Mouse (Mus musculus): ENCODE measurements around the gene Pitpnm2.
"Not testable (repeated sequence)": the region's sequence is repeated elsewhere in the genome, so short reads cannot be mapped to it uniquely, and the experiment has no call there.

Pitpnm2 gene

DNA sequence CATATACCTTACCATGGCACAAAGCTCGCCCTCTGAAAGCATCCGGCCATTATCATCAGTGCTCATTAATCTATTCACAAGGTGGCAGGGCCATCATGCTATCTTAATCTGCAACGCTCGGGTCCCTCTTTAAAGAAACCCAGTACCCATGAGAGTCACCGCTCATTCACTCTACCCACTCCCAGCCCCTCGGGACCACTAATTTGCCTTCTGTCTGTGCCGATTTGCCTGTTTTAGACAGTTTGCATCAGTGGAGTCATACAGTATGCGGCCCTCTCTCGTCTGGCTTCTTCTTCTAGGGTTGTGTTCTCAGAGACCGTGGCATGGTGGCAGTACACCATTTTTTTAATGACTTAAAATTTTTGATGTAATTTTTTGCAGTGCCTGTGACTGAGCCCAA lies 30.1 kb downstream of the Pitpnm2 start:
- no peak for DNase-seq

DNA sequence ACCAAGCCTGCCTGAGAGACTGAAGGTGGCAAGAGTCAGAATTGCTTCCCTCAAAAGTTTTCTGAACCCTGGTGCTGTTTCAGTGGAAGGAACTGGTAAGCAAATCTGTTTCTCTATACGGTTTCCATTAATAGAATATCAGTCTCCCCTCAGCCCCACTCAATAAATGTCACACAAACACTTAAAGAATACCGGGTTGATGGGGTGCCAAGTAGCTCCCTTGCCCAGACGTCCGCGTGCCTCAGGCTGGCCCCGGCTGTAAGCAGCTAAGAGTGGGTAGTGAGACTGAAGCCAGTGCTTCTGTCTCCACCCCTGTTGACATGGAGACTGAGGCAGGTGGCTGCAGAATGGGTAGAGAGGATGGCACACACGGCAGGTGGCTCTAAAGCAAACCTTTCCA lies 30.6 kb downstream of the Pitpnm2 start:
- peak; percentile 51 for DNase-seq

DNA sequence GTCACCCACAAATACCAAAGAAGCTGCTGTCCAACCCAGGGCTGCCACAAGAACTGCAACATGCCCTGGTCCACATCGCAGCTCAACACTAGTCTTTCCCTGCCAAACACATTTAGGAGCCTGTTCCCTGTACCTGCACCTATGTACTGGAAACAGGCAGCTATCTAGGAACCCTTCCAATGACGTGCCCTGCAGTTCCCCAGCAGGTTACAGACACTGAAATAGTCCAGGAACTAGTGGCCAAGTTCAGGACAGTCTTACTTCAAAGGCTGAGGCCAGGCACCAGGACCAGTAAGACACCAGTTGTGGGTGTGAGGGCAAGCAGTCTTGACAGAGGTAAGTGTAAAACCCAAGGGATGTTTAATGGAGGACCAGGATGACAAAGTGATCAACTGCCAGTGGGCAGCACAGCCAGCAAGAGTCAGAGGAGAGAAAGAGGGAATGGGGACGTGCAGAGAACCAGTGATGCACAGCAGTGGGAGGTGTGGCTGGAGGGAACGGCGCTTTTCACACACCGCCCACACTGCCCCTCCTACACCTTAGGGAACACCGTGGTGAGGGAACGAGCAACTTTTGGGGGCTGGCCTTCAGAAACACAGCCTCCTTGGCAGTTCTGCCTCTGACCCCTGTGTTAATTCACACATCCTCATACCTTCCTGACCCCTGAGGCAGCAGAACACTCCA lies 31.9 kb downstream of the Pitpnm2 start:
- no peak for DNase-seq

DNA sequence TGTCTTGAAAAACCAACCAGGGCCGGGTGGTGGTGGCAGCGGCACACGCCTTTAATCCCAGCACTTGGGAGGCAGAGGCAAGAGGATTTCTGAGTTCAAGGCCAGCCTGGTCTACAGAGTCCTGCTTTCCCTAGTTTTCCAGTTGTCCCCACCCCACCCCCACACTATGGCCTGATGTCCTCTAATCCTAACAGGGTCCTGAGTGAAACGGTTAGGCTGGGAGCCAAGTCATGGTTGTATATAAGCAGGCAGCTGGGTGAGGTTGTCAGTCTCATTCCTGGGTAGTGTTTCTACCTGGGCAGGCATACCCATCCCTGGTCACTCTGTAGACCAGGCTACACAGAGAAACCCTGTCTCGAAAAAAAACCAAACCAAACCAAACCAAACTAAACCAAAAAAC lies 32.5 kb downstream of the Pitpnm2 start:
- DNase-seq = not testable (repeated sequence)

DNA sequence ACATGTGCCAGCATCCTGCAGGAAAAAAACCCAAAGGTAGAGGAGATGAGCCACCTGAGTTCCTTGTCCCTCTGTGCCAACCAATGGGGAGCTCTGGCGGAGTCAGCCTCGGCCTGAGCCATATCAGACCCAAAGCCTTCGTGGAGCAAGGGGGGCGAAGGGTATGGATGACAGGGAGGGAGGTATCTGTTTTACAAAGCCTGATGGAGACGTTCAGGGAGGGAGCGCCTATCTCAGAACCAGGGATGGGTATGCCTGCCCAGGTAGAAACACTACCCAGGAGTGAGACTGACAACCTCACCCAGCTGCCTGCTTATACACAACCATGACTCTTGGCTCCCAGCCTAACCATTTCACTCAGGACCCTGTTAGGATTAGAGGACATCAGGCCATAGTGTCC lies 33.2 kb downstream of the Pitpnm2 start:
- no peak for DNase-seq

DNA sequence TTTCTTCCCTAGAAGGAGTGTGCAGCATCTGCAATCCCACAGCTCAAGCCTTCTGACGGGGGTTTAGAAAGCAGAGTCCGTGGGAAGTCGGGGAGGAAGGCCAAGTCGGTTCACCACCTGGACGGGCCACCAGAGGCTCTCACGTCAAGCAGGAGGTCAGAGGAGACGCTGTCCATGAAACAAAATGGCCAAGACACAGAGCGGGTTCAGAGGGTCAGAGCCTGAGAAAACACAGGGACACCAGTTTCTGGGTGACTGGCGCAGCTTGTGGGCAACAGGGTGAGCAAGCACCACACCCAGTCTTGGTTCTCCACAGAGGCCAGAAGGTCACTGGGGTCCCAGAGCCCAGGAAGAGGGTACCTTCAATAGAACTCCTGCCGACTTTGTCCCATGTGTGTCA lies 33.9 kb downstream of the Pitpnm2 start:
- DNase-seq = no peak

DNA sequence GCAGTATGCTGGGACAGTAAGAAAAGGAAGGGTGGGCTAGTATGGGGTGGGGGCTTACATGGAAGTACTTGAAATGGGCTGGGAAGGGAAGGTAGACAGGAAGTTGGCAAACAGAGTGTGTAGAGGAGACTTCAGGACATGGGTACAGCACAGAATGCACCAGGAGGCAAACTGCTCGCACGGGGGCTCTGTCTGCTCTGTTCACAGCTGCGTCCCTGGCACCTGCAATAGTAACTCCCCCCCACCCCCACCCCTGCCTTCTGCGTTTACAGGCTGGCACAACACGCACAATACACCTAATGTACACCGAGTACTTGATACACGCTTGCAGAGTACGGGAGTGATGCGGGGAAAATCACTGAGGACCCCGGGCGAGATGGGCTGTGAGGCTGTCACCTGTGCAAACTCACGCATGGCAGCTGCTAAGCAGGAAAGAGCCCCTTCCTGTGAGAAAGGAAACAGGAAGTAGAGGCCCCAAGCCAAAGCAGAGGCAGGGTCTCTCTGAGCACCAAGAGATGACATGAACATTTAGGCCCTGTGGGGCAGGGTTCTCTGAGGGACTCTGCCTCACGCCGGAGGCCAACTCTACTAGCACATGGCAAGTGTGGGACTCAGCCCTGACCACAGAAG lies 34.9 kb downstream of the Pitpnm2 start:
- no peak for DNase-seq

DNA sequence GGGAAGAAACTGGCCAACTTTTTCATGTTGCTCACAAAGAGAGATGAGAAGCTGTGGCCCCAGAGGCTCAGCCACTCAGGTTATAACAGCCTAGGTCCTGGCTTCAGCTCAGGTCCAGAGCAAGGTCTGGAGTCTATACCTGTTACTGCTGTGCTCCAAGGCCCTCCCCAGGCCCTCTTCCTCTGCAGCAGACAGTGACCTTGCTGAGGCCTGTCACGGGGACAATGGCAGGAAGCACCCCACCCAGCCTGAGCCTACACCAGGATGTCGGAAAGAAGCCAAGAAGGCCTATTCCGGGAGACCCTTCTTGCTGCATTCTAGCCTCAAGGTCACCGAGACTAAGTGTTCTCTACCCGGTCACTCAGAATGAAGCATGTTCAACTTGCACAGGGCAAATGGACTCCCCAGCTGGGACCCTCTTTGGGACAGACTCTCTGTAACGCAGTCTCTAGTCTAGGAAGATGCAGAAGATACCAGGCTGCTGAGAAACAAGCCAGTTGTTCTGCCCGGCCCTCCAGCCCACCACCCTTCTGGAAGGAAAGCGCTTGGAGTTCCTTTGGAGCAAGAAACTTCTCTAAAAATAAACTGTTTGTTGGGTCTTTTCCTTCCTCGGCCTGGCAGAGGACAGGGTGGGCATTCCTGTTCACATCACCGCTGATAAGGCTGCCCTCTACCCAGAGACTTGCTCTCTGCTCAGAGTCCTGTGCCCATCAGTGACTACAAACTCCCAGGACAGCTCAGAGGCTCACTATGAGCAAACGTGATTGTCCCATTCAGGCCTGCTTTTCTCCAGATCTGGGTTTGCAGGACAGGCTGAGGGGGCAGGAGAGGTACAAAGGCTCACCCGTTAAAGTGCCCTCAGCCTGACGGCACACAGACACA lies 35.7 kb downstream of the Pitpnm2 start:
- DNase-seq = peak; percentile 86

DNA sequence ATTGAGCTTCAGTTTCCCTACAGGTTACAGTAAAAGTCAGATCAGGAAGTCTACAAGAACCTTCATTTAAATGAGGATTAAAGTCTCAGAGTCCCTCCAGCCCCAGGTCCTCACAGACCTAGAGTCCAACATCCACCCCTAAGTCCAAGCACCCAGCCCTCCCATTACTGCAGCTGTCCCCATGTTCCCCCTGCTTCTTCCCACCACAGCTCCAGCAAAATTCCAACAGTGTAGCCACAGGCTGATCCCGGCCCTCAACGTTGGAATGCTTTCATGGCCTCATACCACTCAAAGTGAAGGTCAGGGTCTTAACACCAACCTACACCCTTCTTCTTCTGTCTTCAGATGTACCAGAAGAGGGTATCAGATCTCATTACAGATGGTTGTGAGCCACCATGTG lies 37.9 kb downstream of the Pitpnm2 start:
- DNase-seq = no peak

DNA sequence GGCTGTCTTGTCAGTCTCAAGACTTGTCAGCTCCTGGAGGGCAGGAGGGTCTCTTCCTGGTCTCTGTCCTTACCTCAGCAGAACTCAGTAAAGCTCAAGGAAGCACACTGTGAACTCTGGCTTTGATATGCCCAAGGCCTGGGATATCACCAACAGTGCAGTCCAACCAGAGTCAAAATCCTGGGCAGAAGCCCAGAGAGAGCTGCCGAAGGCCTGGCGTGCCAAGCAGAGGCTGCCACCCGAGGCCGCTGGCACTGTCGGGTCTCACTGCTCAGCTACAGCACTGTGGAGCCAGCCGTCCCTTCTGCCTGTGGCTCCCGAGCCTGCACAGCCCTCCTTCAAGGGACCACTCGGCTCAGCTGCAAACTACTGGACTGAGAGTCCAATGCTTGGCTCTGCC lies 38.3 kb downstream of the Pitpnm2 start:
- no peak for DNase-seq

DNA sequence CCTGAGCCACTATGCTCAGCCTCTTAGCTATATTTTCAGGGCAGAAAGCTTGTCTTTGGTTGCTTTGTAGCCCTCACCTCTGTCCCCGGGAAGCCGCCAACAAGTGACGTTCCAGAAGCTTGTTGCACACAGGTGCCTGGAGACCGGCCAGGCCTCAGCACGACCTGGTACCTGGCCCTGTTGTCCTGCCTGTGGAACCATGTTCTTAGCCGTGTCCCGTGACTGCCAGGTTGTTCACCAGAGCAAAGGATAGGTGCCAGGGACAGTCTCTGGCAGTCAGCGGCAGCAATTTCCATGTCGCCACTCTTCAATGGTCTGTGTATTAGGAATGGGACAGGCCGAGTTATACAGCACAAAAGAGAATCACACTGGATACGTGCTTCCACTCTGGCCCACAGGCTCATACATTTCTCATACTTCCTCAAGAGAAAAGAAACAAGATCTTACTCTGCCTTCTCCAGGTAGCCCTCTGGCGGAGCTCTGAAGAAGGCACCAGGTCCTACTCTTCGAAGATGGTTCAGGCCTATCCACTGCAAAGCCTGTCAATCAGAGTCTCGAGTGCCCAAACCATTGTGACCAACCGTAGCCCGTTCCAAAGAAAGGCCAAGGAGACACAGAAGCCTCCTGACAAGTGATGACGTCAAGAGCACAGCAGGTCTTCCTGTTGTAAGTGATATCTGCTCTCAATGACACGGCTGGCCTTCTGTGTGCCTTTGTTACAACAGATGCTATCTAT lies 39.1 kb downstream of the Pitpnm2 start:
- DNase-seq = peak; percentile 51

DNA sequence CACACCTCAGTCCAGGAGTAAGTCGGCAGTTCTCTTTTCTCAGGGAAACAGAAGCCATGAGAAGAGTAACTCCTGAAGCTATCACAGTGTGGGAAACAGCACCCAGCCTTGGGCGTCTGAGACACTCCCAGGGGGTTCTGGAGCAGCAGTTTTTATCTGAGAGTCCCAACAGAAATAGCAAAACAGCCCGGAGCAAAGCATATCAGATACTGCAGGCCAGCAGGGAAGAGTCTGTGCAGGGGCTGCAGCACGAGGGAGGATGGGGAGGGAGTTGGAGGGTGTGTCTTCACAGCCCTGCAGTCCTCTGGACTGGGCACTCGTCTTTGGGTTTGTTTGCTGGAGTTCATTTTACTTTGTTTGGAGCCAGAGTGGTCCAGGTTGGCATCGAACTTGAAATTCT lies 39.7 kb downstream of the Pitpnm2 start:
- DNase-seq = no peak

DNA sequence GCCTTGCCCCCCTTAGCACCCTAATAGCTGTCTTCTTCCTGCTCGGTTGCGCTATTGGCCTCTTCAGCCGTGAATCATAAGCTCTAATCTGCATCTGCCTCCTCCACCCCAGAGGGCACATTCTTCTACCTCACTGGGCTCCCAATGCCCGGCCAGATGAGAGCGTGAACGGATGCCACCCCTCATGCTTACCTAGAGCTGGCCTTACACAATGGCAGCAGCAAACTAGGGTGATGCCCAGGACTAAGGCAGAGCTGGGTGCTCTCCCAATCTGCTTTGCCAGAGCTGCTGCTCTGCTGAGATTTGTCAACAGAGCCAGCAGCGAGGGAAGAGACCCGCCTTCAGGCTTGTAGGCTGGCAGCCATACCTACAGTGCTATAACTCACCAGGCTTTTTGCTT lies 41.5 kb downstream of the Pitpnm2 start:
- no peak for DNase-seq

DNA sequence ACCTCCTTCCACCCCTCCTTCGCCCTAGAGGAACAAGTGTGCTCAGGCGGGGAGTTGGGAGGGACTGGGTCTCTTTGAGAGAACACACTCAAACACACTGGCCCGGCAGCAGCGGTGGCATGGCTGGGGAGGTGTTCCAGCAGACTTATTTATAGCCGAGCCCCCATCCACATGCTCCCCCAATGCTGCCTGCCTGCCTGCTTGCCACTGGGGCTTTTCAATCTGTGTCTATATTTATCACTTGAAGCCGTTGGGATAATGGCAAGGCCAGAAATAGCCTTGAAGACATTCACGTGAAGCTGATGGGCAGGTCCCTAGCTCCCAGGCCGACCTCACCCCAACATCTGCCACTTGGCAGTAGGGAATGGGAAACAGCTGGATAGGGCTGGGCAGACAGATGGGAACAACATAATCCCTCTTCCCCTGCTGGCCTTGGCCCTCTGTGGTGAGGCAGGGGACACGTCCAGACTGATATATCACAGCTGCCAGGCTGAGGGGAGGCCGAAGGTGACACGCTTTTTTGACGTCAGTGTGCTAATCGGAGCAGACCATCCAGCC lies 43.0 kb downstream of the Pitpnm2 start:
- peak; percentile 82 for DNase-seq

DNA sequence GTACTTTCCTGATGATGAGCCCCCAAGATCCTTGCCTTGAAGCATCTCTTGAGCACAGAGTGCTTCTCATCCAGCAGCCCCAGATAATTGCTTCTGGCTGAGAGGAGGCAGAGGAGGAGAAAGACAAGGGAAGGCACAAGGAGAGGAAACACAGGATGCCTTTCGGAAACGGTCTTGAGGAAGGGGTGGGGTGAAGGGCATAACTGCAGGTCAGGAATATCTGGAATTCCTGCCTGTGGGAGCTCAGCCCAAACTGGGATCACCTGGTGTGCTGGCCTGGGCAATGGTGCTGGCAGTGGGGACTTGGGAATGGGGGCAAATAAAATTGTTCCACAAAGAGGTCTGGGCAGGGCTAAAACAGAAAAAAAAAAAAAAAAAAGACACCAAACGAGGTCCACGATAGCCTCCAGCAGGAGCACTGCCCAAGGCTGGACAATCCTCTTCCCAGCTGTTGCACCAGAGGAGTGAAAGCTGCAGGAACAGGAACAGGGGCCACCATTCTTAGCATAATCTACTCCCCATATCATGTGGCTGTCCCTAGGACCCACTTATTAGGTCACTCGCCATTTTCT lies 43.7 kb downstream of the Pitpnm2 start:
- no peak for DNase-seq

DNA sequence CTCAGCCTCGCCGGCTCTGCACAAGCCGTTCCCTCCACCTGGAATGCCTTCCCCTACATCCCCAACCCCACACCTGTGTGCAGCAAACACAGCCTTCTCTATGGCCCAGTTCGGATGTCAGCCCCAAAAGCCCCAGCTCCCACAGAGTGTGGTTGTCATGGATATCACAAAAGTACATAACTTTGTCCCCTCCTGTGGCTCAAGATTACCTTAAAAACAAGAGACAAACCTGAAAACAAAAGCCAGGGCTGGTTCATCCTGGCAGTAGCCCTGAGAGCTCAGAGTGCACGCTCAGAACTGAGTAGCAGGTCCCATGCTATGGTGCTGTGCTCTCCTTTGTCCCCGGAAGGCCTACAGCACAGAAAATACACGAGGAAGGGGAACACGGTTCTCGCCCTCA lies 44.3 kb downstream of the Pitpnm2 start:
- no peak for DNase-seq

DNA sequence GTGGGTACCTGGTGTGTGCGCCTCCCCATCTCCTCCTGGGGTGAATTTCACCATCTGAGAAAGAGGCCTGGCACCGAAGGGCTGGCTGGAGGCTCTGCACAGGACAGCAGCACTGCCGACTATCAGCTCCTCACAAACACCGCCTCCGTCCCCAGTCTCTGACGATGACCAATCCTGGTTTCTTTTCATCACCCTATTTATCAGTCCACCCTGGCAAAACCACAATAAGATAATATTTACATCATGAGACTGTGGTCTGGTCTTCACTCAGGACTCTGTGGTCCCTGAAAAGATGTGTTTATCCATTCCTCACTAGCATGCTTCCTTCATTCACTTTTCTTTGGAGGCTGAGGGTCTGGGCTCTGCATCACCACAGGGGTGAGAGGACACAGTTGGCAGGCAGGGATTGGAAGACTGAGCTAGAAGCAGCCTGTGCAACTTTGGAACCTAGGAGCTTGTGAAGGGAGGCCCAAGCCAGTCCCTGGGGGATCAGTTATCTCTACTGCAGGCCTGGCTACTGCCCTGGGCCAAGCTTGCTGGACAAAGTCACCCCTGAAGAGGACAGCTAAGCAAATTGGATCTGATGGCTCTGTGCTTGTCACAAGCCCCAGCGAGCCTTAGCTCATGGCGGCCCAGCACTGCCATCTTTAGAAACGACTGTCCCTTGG lies 45.3 kb downstream of the Pitpnm2 start:
- DNase-seq = peak; percentile 56

DNA sequence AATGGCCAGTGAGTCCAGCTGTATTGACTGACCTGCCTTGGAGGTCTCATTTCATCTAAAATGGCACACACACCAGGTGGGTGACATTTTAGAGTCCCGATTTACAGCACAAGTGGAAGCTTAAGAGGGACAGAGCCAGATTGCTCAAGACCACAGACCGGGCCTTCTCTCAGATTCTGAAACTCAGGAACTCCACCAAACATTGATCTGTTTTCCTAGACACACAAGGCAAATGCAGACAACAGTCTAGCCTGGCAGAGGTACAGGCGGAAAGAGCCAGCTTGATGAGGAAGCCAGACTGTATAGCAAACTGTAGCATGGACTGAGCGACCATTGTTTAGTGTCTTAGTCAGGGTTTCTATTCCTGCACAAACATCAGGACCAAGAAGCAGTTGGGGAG lies 46.3 kb downstream of the Pitpnm2 start:
- no peak for DNase-seq

DNA sequence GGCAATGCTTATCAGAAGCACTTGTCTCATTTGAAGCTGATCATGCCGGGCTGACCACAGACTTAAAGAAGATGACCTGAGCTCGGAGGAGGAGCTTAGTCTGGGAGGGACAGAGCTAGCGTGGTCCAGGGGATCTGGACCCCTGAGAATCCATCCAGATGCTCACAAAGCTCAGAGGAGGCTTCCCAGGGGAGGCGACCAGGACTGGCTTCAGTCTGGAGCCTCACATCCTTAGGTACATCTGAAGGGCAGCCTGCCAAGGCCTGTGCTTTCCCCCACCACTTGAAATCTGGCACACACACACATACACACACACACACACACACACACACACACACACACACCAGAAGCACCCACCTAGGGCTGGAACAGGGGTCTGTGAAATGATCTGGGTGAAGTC lies 47.5 kb downstream of the Pitpnm2 start:
- no peak for DNase-seq

DNA sequence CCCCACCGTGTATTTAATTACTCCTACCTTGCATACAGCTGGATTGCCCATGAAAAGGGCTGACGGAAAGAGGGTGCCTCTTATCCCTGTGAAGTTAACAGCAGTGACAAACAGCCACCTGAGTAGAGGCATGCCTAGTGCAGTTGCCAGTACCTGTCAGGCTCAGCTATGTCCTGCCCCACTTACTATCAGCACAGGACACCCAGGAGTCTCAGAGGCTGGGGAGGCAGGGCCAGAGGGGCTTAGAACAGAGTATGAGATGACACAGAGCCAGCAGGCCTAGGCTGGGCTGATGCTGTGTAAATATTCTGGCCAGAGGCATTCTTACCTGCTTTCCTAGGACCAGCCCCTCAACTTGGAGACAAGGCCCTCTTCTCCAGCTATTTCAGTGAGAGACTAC lies 48.0 kb downstream of the Pitpnm2 start:
- DNase-seq = no peak

DNA sequence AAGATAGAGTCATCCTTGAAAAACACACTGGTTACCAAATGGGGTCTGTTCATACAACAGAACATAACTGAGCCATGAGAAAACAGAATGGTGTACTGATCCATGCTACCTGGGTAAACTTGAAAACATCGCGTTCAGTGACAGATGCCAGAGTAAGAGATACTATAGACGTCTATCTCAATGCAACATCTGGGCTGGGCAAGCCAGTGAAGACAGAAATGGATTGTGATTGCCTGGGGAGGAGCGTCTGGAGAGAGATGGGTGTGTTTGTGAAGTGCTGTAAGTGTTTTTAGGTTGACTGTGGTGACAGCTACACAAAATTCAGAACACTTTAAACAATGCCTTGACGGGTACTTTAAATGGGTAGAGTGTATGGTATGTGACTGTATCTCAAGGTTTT lies 48.7 kb downstream of the Pitpnm2 start:
- no peak for DNase-seq

DNA sequence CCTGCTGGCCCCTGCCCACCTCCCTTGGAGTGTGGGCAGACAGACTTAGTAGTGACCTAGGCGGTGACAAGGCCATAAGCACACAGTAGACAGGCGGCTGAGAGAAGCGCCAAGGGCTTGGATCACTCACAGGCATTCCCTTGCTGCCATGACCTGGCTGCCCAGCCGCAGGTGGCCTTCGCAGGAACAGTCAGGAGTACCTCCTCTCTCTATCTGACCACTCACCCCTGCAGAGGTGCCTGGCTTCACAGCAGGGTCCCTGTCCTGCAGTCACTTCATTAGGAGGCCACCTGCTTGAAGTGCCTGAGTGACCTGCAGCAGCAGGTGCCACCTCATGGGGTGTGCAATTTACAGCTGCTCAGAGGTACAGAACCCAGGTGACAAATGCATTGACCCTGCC lies 50.4 kb downstream of the Pitpnm2 start:
- DNase-seq = no peak

Measured in lung, postnatal 10 days (tissue).